Comparison of ENCODE assay signal across 9 mouse cellular contexts in genomic region chr6:20037769-20038168, GRCm38 (mm10).
A peak's percentile ranks its signal among the peaks of the same experiment; 100 is the strongest.
DNase-seq lines count a peak whose midpoint lies in the region; ATAC-seq and TF ChIP-seq lines count a peak whose summit lies in the region.
"Had no signal": no experiment of that assay in that cellular context is flagged by ENCODE, and none has a peak within 500 bp of the region (broad histone marks: within the 10 kb centered on the region; RNA-seq: fewer than 3 reads in every experiment).

No protein-coding gene starts in this region.

- H3K36me3 ChIP-seq in kidney, embryonic 15.5 days, result no peaks in the 10 kb centered on the region
- H3K36me3 ChIP-seq in midbrain, embryonic 13.5 days, result no peaks in the 10 kb centered on the region
- H3K36me3 ChIP-seq: midbrain, embryonic 12.5 days had no signal

- no peak overlapping the region for H3K4me3 ChIP-seq in kidney, embryonic 15.5 days (replicated peaks)
- no peak overlapping the region for H3K4me3 ChIP-seq in midbrain, embryonic 13.5 days (replicated peaks)
- H3K4me3 ChIP-seq in lung, adult 2 months (replicated peaks; ENCODE audit: extremely low read depth, low read depth, low read length), result no peak overlapping the region
- H3K4me3 ChIP-seq: midbrain, embryonic 12.5 days had no signal

- no peak for TF ChIP-seq POLR2A in lung, adult 2 months (IDR thresholded peaks at IDR 0.05; ENCODE audit: borderline replicate concordance, extremely low read depth, low read depth, low read length)

- peak; percentile 40; the same call in 1 of the 2 replicates for ATAC-seq in kidney, embryonic 15.5 days (replicated peaks; ENCODE audit: low FRiP score)
- peak; percentile 99 for ATAC-seq in Patski
- ATAC-seq in midbrain, embryonic 13.5 days, result no peak

- DNase-seq in kidney, adult 18-20 months, result no peak
- peak; percentile 98 for DNase-seq in Patski (ENCODE audit: low read depth, low spot score)
- DNase-seq in frontal cortex, adult 2 months (ENCODE audit: extremely low spot score in 1 of 2, low spot score in 1 of 2), result peak; percentile 50 to 89
- DNase-seq in left cerebral cortex, adult 8-10 months (ENCODE audit: low spot score in 2 of 2), result peak; percentile 1 to 35
- DNase-seq in thymus, postnatal 0 days (ENCODE audit: low spot score), result no peak
- DNase-seq in lung, adult 2 months, result no peak

- no peak overlapping the region for H3K9ac ChIP-seq in kidney, embryonic 15.5 days
- H3K9ac ChIP-seq in midbrain, embryonic 13.5 days (replicated peaks), result no peak overlapping the region
- H3K9ac ChIP-seq: midbrain, embryonic 12.5 days had no signal

- WGBS in kidney, embryonic 15.5 days, result 37% methylated on average over 1 of the region's 1 CpGs
- WGBS in midbrain, embryonic 13.5 days, result 59% methylated on average over 1 of the region's 1 CpGs
- 10% methylated on average over 1 of the region's 1 CpGs for WGBS in lung, adult 2 months

- H3K9me3 ChIP-seq in kidney, embryonic 15.5 days (replicated peaks), result no peaks in the 10 kb centered on the region
- no peaks in the 10 kb centered on the region for H3K9me3 ChIP-seq in midbrain, embryonic 13.5 days
- H3K9me3 ChIP-seq: midbrain, embryonic 12.5 days had no signal

- in situ Hi-C loops in Patski (cut with MboI; ENCODE audit: low pct_unique_long_range_greater_than_20kb), result no loop called here

- no peak overlapping the region for H3K27ac ChIP-seq in kidney, embryonic 15.5 days
- H3K27ac ChIP-seq in midbrain, embryonic 13.5 days, result no peak overlapping the region
- H3K27ac ChIP-seq: midbrain, embryonic 12.5 days had no signal

- no peaks in the 10 kb centered on the region for H3K27me3 ChIP-seq in kidney, embryonic 15.5 days
- H3K27me3 ChIP-seq in Patski, result no peaks in the 10 kb centered on the region
- H3K27me3 ChIP-seq in midbrain, embryonic 13.5 days, result no peaks in the 10 kb centered on the region
- H3K27me3 ChIP-seq: midbrain, embryonic 12.5 days had no signal

- CTCF ChIA-PET in Patski (lab: Charles Lee), result no interaction called here

- H3K4me1 ChIP-seq in kidney, embryonic 15.5 days, result no peaks in the 10 kb centered on the region
- no peaks in the 10 kb centered on the region for H3K4me1 ChIP-seq in midbrain, embryonic 13.5 days (replicated peaks)
- H3K4me1 ChIP-seq in lung, adult 2 months (ENCODE audit: control insufficient read depth, insufficient read depth, low read length), result no peaks in the 10 kb centered on the region
- H3K4me1 ChIP-seq: midbrain, embryonic 12.5 days had no signal

- no peak for TF ChIP-seq CTCF in Patski (IDR thresholded peaks at IDR 0.05)
- TF ChIP-seq CTCF in lung, adult 2 months (IDR thresholded peaks at IDR 0.05; ENCODE audit: insufficient read depth, low read length), result no peak

- POLR2A ChIA-PET in Patski (lab: Charles Lee), result no interaction called here

- no peak overlapping the region for H3K4me2 ChIP-seq in kidney, embryonic 15.5 days
- no peak overlapping the region for H3K4me2 ChIP-seq in midbrain, embryonic 13.5 days (replicated peaks)
- H3K4me2 ChIP-seq: midbrain, embryonic 12.5 days had no signal

Comparison
In these comparisons a context has a peak if more than half of its experiments do, and no peak if none do; other contexts are left out.
1. DNase-seq: peak in Patski (single experiment), frontal cortex, adult 2 months (2 of 2) and left cerebral cortex, adult 8-10 months (2 of 2); none in kidney, adult 18-20 months (single experiment), thymus, postnatal 0 days (single experiment) and lung, adult 2 months (single experiment).